Mouse (Mus musculus) hindbrain, embryonic 15.5 days (tissue): ENCODE measurements around the gene Tmem219. TPM values are rescaled to one million over a fixed set of nuclear protein-coding genes. Genes with fewer than 3 reads are reported as not detected.

Experiments used
- polyA plus RNA-seq: library from polyadenylated mRNA; unstranded; fragments of >200 nt; fragmentation: Nextera tagmentation; extraction: Ambion mirVana; gene quantifications from 2 replicates; pipeline ENCODE4 v1.2.1, GENCODE M21; 2015

Gene Tmem219
- polyA plus RNA-seq, 1 experiment from 2014 or later: 30.4 TPM

Other genes starting within 250 kb of the Tmem219 start
- gene Sult1a1, start 246.5 kb downstream of the Tmem219 start, polyA plus RNA-seq: 7.3 and 10.5 TPM in 2 replicates
- 139 and 143 TPM in 2 replicates for gene Bola2, start 227.5 kb downstream of the Tmem219 start, polyA plus RNA-seq
- gene Slx1b, start 227.1 kb downstream of the Tmem219 start, polyA plus RNA-seq: 16.2 and 16.7 TPM in 2 replicates
- 104 and 108 TPM in 2 replicates for gene Coro1a, start 215.1 kb downstream of the Tmem219 start, polyA plus RNA-seq
- 107 and 115 TPM in 2 replicates for gene Mapk3, start 163.3 kb downstream of the Tmem219 start, polyA plus RNA-seq
- gene Gdpd3, start 156.6 kb downstream of the Tmem219 start, polyA plus RNA-seq: 1.5 TPM in 2 replicates
- gene Ypel3, start 146.0 kb downstream of the Tmem219 start, polyA plus RNA-seq: 191 and 203 TPM in 2 replicates
- 0.62 and 0.75 TPM in 2 replicates for gene Tbx6, start 141.4 kb downstream of the Tmem219 start, polyA plus RNA-seq
- gene Ppp4c, start 130.4 kb downstream of the Tmem219 start, polyA plus RNA-seq: 174 and 176 TPM in 2 replicates
- gene Fam57b, start 125.2 kb downstream of the Tmem219 start, polyA plus RNA-seq: 49.9 and 60.8 TPM in 2 replicates
- gene 4930451I11Rik, start 91.3 kb downstream of the Tmem219 start, polyA plus RNA-seq: 0.43 TPM in 1 of 2 replicates, not detected in the other
- 28.2 and 28.8 TPM in 2 replicates for gene Doc2a, start 75.5 kb downstream of the Tmem219 start, polyA plus RNA-seq
- 22.6 and 24.0 TPM in 2 replicates for gene Hirip3, start 60.9 kb downstream of the Tmem219 start, polyA plus RNA-seq
- 91.5 and 94.6 TPM in 2 replicates for gene Ino80e, start 60.5 kb downstream of the Tmem219 start, polyA plus RNA-seq
- 56.2 and 58.1 TPM in 2 replicates for gene Taok2, start 38.2 kb downstream of the Tmem219 start, polyA plus RNA-seq
- gene Kctd13, start 6.0 kb upstream of the Tmem219 start, polyA plus RNA-seq: 118 and 130 TPM in 2 replicates
- gene Asphd1, start 26.7 kb upstream of the Tmem219 start, polyA plus RNA-seq: 9.8 and 10.1 TPM in 2 replicates
- gene Sez6l2, start 27.6 kb upstream of the Tmem219 start, polyA plus RNA-seq: 49.3 and 55.9 TPM in 2 replicates
- gene Cdipt, start 53.0 kb upstream of the Tmem219 start, polyA plus RNA-seq: 131 and 140 TPM in 2 replicates
- gene Cdiptos, start 53.2 kb upstream of the Tmem219 start, polyA plus RNA-seq: 0.67 and 1.4 TPM in 2 replicates
- 4.8 and 5.5 TPM in 2 replicates for gene Mvp, start 91.7 kb upstream of the Tmem219 start, polyA plus RNA-seq
- gene Pagr1b, start 93.6 kb upstream of the Tmem219 start, polyA plus RNA-seq: 0.28 TPM in 1 of 2 replicates, not detected in the other
- gene Pagr1a, start 94.4 kb upstream of the Tmem219 start, polyA plus RNA-seq: 28.1 and 46.9 TPM in 2 replicates
- 63.3 and 77.5 TPM in 2 replicates for gene Gm42742, start 98.2 kb upstream of the Tmem219 start, polyA plus RNA-seq
- gene Prrt2, start 98.3 kb upstream of the Tmem219 start, polyA plus RNA-seq: 54.2 and 62.4 TPM in 2 replicates
- 84.0 and 87.3 TPM in 2 replicates for gene Maz, start 104.1 kb upstream of the Tmem219 start, polyA plus RNA-seq
- gene Kif22, start 119.6 kb upstream of the Tmem219 start, polyA plus RNA-seq: 26.1 and 31.7 TPM in 2 replicates
- gene Zg16, start 164.4 kb upstream of the Tmem219 start, polyA plus RNA-seq: not detected in 2 replicates
- gene AI467606, start 168.4 kb upstream of the Tmem219 start, polyA plus RNA-seq: 2.0 and 3.3 TPM in 2 replicates
- 0.70 and 1.1 TPM in 2 replicates for gene Qprt, start 199.3 kb upstream of the Tmem219 start, polyA plus RNA-seq
- gene Spn, start 214.9 kb upstream of the Tmem219 start, polyA plus RNA-seq: 0.05 and 0.06 TPM in 2 replicates